Comparison of ENCODE assay signal across 19 mouse cellular contexts in genomic region chr1:136512317-136512716, GRCm38 (mm10). TPM values are rescaled to one million over a fixed set of nuclear protein-coding genes. Genes with fewer than 3 reads are reported as not detected.
DNase-seq lines count a peak whose midpoint lies in the region; ATAC-seq lines count a peak whose summit lies in the region.
"Had no signal": no experiment of that assay in that cellular context is flagged by ENCODE, and none has a peak within 500 bp of the region (broad histone marks: within the 10 kb centered on the region; RNA-seq: fewer than 3 reads in every experiment).

No protein-coding gene starts in this region.

- H3K4me2 ChIP-seq in heart, embryonic 13.5 days, result no peak overlapping the region
- H3K4me2 ChIP-seq: embryonic facial prominence, embryonic 15.5 days; liver, embryonic 13.5 days had no signal

- no peak for ATAC-seq in heart, embryonic 13.5 days (ENCODE audit: extremely low read depth, insufficient number of reproducible peaks, low FRiP score, low TSS enrichment)
- ATAC-seq: activated CD4-positive, CD25-positive, alpha-beta regulatory T cell, adult 4 months; hindbrain, embryonic 16.5 days had no signal

- peaks cover 53% of the 10 kb centered on the region for H3K36me3 ChIP-seq in heart, embryonic 13.5 days

- no peak overlapping the region for H3K4me3 ChIP-seq in heart, embryonic 13.5 days
- H3K4me3 ChIP-seq: embryonic facial prominence, embryonic 15.5 days; liver, embryonic 13.5 days; megakaryocyte, embryonic 14.5 days had no signal

- peak overlapping the region; percentile 75 for H3K27ac ChIP-seq in heart, embryonic 13.5 days (replicated peaks)
- H3K27ac ChIP-seq: embryonic facial prominence, embryonic 15.5 days; liver, embryonic 13.5 days had no signal

- no peak overlapping the region; the same call in 1 of the 2 replicates for H3K9ac ChIP-seq in heart, embryonic 13.5 days
- H3K9ac ChIP-seq: embryonic facial prominence, embryonic 15.5 days; liver, embryonic 13.5 days had no signal

- H3K4me1 ChIP-seq in heart, embryonic 13.5 days, result peaks cover 24% of the 10 kb centered on the region
- H3K4me1 ChIP-seq: embryonic facial prominence, embryonic 15.5 days; liver, embryonic 13.5 days; megakaryocyte, embryonic 14.5 days had no signal

- H3K9me3 ChIP-seq in heart, embryonic 13.5 days, result no peaks in the 10 kb centered on the region
- H3K9me3 ChIP-seq: embryonic facial prominence, embryonic 15.5 days; liver, embryonic 13.5 days; megakaryocyte, embryonic 14.5 days had no signal

- no peak for DNase-seq in heart, adult 18-20 months
- peak; percentile 25 for DNase-seq in testis, postnatal 10 days (ENCODE audit: low spot score)
- no peak for DNase-seq in testis, postnatal 14 days (ENCODE audit: low spot score)
- peak; percentile 21 for DNase-seq in heart, postnatal 4 days
- DNase-seq in Muller cell, postnatal 12 days (ENCODE audit: inconsistent ontology term), result no peak
- no peak for DNase-seq in ovary, postnatal 10 days (ENCODE audit: low spot score)
- DNase-seq: cerebellum, adult 11 months; cerebellum, postnatal 36 days; layer of hippocampus, adult 9-11 months; liver, embryonic 13.5 days; lung, postnatal 10 days; retina, postnatal 1 day; thymus, postnatal 36 days had no signal

- H3K27me3 ChIP-seq in heart, embryonic 13.5 days (replicated peaks), result no peaks in the 10 kb centered on the region
- H3K27me3 ChIP-seq: embryonic facial prominence, embryonic 15.5 days; liver, embryonic 13.5 days; megakaryocyte, embryonic 14.5 days had no signal

- 20% methylated on average over 6 of the region's 6 CpGs for WGBS in heart, embryonic 13.5 days

RNA-seq across cellular contexts. Expression of gene Kif14, which starts 46.2 kb away (rescaled TPM):
- 2.6 and 5.0 TPM in 2 replicates for polyA plus RNA-seq in heart, embryonic 13.5 days (2015; fragmentation: Nextera tagmentation; extraction: Ambion mirVana)
- under 1 TPM; 0.10 to 0.15 TPM for total RNA-seq in heart, adult 18-20 months (2021)
- 1 to 10 TPM; 7.3 to 7.8 TPM for total RNA-seq in heart, postnatal 4 days (2021)
- total RNA-seq: monocyte, adult 5-6 weeks had no signal

Comparison
In these comparisons a context has a peak if more than half of its experiments do, and no peak if none do; other contexts are left out.
1. DNase-seq: peak in testis, postnatal 10 days (single experiment) and heart, postnatal 4 days (single experiment); none in heart, adult 18-20 months (0 of 2), testis, postnatal 14 days (single experiment), Muller cell, postnatal 12 days (single experiment) and ovary, postnatal 10 days (single experiment).
2. RNA of gene Kif14, which starts 46.2 kb away (total RNA-seq): 7.3 to 7.8 TPM in heart, postnatal 4 days; 0.10 to 0.15 TPM in heart, adult 18-20 months; every median in the first group is over 4 times any median in the second.